Mouse (Mus musculus): Measurements from ENCODE around the gene Bahcc1. TPM values are rescaled to one million over a fixed set of nuclear protein-coding genes. Genes with fewer than 3 reads are reported as not detected.
A peak's percentile ranks its signal among the peaks of the same experiment; 100 is the strongest.

The Bahcc1 gene
- total and polyA plus RNA-seq, 3 experiments, result 0.04 TPM; not detected in 2

DNA sequence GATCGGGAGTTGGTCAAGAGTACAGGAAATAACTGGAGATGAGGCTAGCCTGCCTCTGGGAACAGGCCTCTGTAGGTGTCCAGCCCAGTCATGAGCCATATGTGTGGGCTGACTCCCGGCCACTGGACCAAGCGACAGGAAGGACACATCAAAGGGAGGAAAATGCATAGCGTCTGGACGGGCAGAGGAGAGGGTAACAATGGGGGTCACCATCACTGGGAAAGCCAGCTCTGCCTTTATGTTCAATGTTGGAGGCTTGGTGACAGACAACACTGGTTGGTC, 74.3 kb downstream of the Bahcc1 start:
- H3K4me2 ChIP-seq (ENCODE audit: insufficient read depth, low read depth, poor library complexity, severe bottlenecking), result no peak overlapping the region
- H3K9me3 ChIP-seq (replicated peaks; ENCODE audit: low read length), result peaks cover 17% of the 10 kb centered on the region
- no peak overlapping the region for H3K4me3 ChIP-seq (replicated peaks in 1 of 3; ENCODE audit: low read depth in 2 of 3, low read length in 2 of 3, poor library complexity in 1 of 3)
- in situ Hi-C loops (cut with MboI; ENCODE audit: low pct_ligation_motif_present, low pct_unique_long_range_greater_than_20kb, low sequenced_read_pairs), result loop anchor here (5.0 kb wide), 1 partner anchor 295 kb away; no protein-coding TSS in a partner anchor
- no peaks in the 10 kb centered on the region for H3K36me3 ChIP-seq (replicated peaks in 1 of 2; ENCODE audit: control insufficient read depth in 1 of 2, insufficient read depth in 1 of 2, low read length in 1 of 2)
- dilution Hi-C loops (cut with MboI; ENCODE audit: extremely low pct_ligation_motif_present, extremely low pct_unique_long_range_greater_than_20kb, low sequenced_read_pairs), result no loop called here
- H3K27me3 ChIP-seq (replicated peaks), result peaks cover 92% of the 10 kb centered on the region
- no peak overlapping the region for H3K9ac ChIP-seq (ENCODE audit: insufficient read depth, low read depth)
- H3K27ac ChIP-seq (ENCODE audit: insufficient read depth, low read depth), result no peak overlapping the region
- TF ChIP-seq ZMIZ1 (IDR thresholded peaks at IDR 0.05; ENCODE audit: low read depth, low read length) (no peak), MAFK (IDR thresholded peaks at IDR 0.05; ENCODE audit: insufficient replicate concordance, low read length) (no peak), POLR2A (IDR thresholded peaks at IDR 0.05; ENCODE audit: low read depth, low read length) (no peak), IRF4 (IDR thresholded peaks at IDR 0.05; ENCODE audit: low read depth, low read length) (no peak), USF1 (IDR thresholded peaks at IDR 0.05; ENCODE audit: low read depth, low read length) (no peak), CHD2 (IDR thresholded peaks at IDR 0.05; ENCODE audit: low read length) (no peak), TBP (conservative IDR thresholded peaks at IDR 0.05; ENCODE audit: low read depth, low read length) (no peak), POLR2AphosphoS2 (IDR thresholded peaks at IDR 0.05; ENCODE audit: low read depth, low read length) (no peak), ZC3H11A (IDR thresholded peaks at IDR 0.05; ENCODE audit: low read depth, low read length) (no peak), CHD1 (IDR thresholded peaks at IDR 0.05; ENCODE audit: low read depth, low read length) (no peak), TCF12 (IDR thresholded peaks at IDR 0.05; ENCODE audit: low read depth, low read length) (no peak), NRF1 (IDR thresholded peaks at IDR 0.05; ENCODE audit: low read depth, low read length) (no peak), USF2 (conservative IDR thresholded peaks at IDR 0.05; ENCODE audit: low read depth, low read length) (no peak), SIN3A (IDR thresholded peaks at IDR 0.05; ENCODE audit: low read length) (no peak), KAT2A (IDR thresholded peaks at IDR 0.05; ENCODE audit: insufficient replicate concordance, low read length) (no peak), MYC (IDR thresholded peaks at IDR 0.05; ENCODE audit: low read depth, low read length) (no peak), CTCF (conservative IDR thresholded peaks at IDR 0.05 in 1 of 2, IDR thresholded peaks at IDR 0.05 in 1 of 2; ENCODE audit: low read depth in 2 of 2, low read length in 2 of 2) (no peak), MAZ (IDR thresholded peaks at IDR 0.05; ENCODE audit: low read depth, low read length) (no peak), JUN (IDR thresholded peaks at IDR 0.05; ENCODE audit: insufficient read depth, low read depth, low read length) (no peak), RCOR1 (conservative IDR thresholded peaks at IDR 0.05; ENCODE audit: low read depth, low read length) (no peak)
- no peak for DNase-seq (ENCODE audit: extremely low read depth)
- H3K79me2 ChIP-seq (replicated peaks; ENCODE audit: control insufficient read depth, extremely low read depth, insufficient read depth, poor library complexity, severe bottlenecking), result no peaks in the 10 kb centered on the region
- peaks cover 16 to 21% of the 10 kb centered on the region in 2 experiments for H3K4me1 ChIP-seq (ENCODE audit: control insufficient read depth in 1 of 2, insufficient read depth in 2 of 2)

DNA sequence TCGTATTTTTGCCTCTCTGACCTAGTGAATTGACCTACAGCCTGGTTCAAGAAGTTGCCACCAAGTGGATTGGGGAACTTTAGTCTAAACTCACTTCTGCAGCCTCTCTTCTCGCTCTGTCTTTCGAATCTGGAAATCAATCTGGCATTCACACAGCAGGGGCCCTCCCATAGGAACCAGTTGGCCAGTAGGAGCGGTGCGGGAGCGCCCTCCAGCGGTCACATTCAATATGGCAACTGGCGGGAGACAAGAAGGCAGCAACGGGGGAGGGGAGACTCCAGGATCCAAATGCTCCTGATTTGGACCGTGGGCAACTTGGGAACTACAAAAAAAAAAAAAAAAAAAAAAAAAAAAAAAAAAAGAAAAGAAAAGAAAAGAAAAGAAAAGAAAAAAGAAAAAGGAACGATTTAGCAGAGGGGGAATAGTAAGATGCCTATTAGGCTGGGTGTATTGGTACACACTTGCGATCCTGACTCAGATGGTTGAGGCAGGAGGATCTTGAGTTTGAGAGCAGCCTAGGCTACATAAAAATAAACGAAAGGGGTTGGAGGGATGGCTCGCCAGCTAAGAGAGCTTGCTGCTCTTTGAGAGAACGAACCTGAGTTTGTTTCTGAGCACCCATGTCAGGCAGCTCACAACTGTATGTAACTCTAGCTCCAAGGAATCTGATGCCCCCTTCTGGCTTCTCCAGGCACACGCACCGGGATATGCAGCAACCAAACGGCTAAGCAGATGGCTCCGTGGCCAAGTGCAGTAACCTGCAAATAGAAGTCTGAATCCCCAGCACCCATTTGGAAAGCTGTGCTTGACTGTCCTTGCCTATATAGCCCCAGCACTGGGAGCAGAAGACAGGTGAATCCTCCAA, 75.1 kb downstream of the Bahcc1 start:
- Histone ChIP-seq H3K4me3 (replicated peaks in 1 of 3; ENCODE audit: low read depth in 2 of 3, low read length in 2 of 3, poor library complexity in 1 of 3) (no peak overlapping the region), H3K27ac (ENCODE audit: insufficient read depth, low read depth) (no peak overlapping the region), H3K79me2 (replicated peaks; ENCODE audit: control insufficient read depth, extremely low read depth, insufficient read depth, poor library complexity, severe bottlenecking) (no peaks in the 10 kb centered on the region), H3K4me2 (ENCODE audit: insufficient read depth, low read depth, poor library complexity, severe bottlenecking) (no peak overlapping the region), H3K27me3 (replicated peaks) (peaks cover 92% of the 10 kb centered on the region), H3K4me1 (ENCODE audit: control insufficient read depth in 1 of 2, insufficient read depth in 2 of 2) (peaks cover 16 to 21% of the 10 kb centered on the region in 2 experiments), H3K9ac (ENCODE audit: insufficient read depth, low read depth) (no peak overlapping the region), H3K36me3 (replicated peaks in 1 of 2; ENCODE audit: control insufficient read depth in 1 of 2, insufficient read depth in 1 of 2, low read length in 1 of 2) (no peaks in the 10 kb centered on the region), H3K9me3 (replicated peaks; ENCODE audit: low read length) (peaks cover 17% of the 10 kb centered on the region)
- peak; percentile 85 for DNase-seq (ENCODE audit: extremely low read depth)
- dilution Hi-C loops (cut with MboI; ENCODE audit: extremely low pct_ligation_motif_present, extremely low pct_unique_long_range_greater_than_20kb, low sequenced_read_pairs), result no loop called here
- TF ChIP-seq ZC3H11A (IDR thresholded peaks at IDR 0.05; ENCODE audit: low read depth, low read length) (peak; percentile 29), SIN3A (IDR thresholded peaks at IDR 0.05; ENCODE audit: low read length) (no peak), IRF4 (IDR thresholded peaks at IDR 0.05; ENCODE audit: low read depth, low read length) (peak; percentile 66; the same call in 1 of the 2 replicates), CHD2 (IDR thresholded peaks at IDR 0.05; ENCODE audit: low read length) (peak; percentile 86), CTCF (conservative IDR thresholded peaks at IDR 0.05 in 1 of 2, IDR thresholded peaks at IDR 0.05 in 1 of 2; ENCODE audit: low read depth in 2 of 2, low read length in 2 of 2) (peak; percentile 65 to 97), SMC3 (IDR thresholded peaks at IDR 0.05; ENCODE audit: low read depth, low read length) (peak; percentile 83), PAX5 (IDR thresholded peaks at IDR 0.05; ENCODE audit: low read length) (no peak), MAX (IDR thresholded peaks at IDR 0.05; ENCODE audit: low read length) (0 out of 2 replicates have a peak, but pooled peaks have one; percentile 29), ELF1 (IDR thresholded peaks at IDR 0.05; ENCODE audit: low read depth, low read length) (peak; percentile 27; the same call in 1 of the 2 replicates), MEF2A (IDR thresholded peaks at IDR 0.05; ENCODE audit: borderline replicate concordance, low read depth, low read length) (0 out of 2 replicates have a peak, but pooled peaks have one; percentile 49), UBTF (IDR thresholded peaks at IDR 0.05; ENCODE audit: low read depth, low read length) (no peak), TCF12 (IDR thresholded peaks at IDR 0.05; ENCODE audit: low read depth, low read length) (peak; percentile 20; the same call in 1 of the 2 replicates), NRF1 (IDR thresholded peaks at IDR 0.05; ENCODE audit: low read depth, low read length) (no peak), RAD21 (IDR thresholded peaks at IDR 0.05; ENCODE audit: low read depth, low read length) (peak; percentile 95), TBP (conservative IDR thresholded peaks at IDR 0.05; ENCODE audit: low read depth, low read length) (no peak), E2F4 (IDR thresholded peaks at IDR 0.05; ENCODE audit: insufficient replicate concordance, low read depth, low read length) (0 out of 2 replicates have a peak, but pooled peaks have one; percentile 38), MXI1 (IDR thresholded peaks at IDR 0.05; ENCODE audit: low read depth, low read length) (no peak)
- in situ Hi-C loops (cut with MboI; ENCODE audit: low pct_ligation_motif_present, low pct_unique_long_range_greater_than_20kb, low sequenced_read_pairs), result loop anchor here (5.0 kb wide), 1 partner anchor 295 kb away; no protein-coding TSS in a partner anchor
